Mouse (Mus musculus) limb, embryonic 14.5 days (tissue): ENCODE data around the gene Nr2e3. TPM values are rescaled to one million over a fixed set of nuclear protein-coding genes. Genes with fewer than 3 reads are reported as not detected.

ENCODE experiments used
- ATAC-seq: fragments of 200-750 bp; cut with Nextera tagmentation; 2 replicates; pipeline ENCODE4 v1.8.0; 2017; ENCODE audit warnings: low read depth, moderate number of reproducible peaks, moderate TSS enrichment; ENCODE audit not compliant: low FRiP score
- DNase-seq: peaks from one replicate; pipeline ENCODE4 v3.0.0-alpha.2; 2015; ENCODE audit warnings: low spot score
- H3K27ac ChIP-seq: fragments of 300-500 bp; sonication (generic); replicated peaks from 2 replicates; pipeline ENCODE4 v1.5.1; 2014; ENCODE audit warnings: low read depth, mild to moderate bottlenecking, low read length, moderate library complexity, mixed read lengths
- H3K27me3 ChIP-seq: fragments of 300-500 bp; sonication (generic); 2 replicates; pipeline ENCODE4 v1.6.1; 2014; ENCODE audit warnings: low read length, mixed read lengths; ENCODE audit not compliant: control insufficient read depth, insufficient read depth
- H3K36me3 ChIP-seq: fragments of 300-500 bp; sonication (generic); 2 replicates; pipeline ENCODE4 v1.6.1; 2014; ENCODE audit warnings: mild to moderate bottlenecking, low read length, moderate library complexity, mixed read lengths; ENCODE audit not compliant: control insufficient read depth, insufficient read depth
- H3K4me1 ChIP-seq: fragments of 300-500 bp; sonication (generic); 2 replicates; pipeline ENCODE4 v1.6.1; 2014; ENCODE audit warnings: antibody characterized with exemption, low read length, mixed read lengths; ENCODE audit not compliant: control insufficient read depth, insufficient read depth
- H3K4me2 ChIP-seq: fragments of 300-500 bp; sonication (generic); replicated peaks from 2 replicates; pipeline ENCODE4 v1.6.1; 2014; ENCODE audit warnings: low read depth, mild to moderate bottlenecking, low read length, moderate library complexity; ENCODE audit not compliant: severe bottlenecking
- H3K4me3 ChIP-seq: fragments of 300-500 bp; sonication (generic); replicated peaks from 2 replicates; pipeline ENCODE4 v1.5.1; 2014; ENCODE audit warnings: low read length
- H3K9ac ChIP-seq: fragments of 300-500 bp; sonication (generic); 2 replicates; pipeline ENCODE4 v1.6.1; 2014; ENCODE audit warnings: mild to moderate bottlenecking, low read depth, low read length, moderate library complexity; ENCODE audit not compliant: severe bottlenecking
- H3K9me3 ChIP-seq: fragments of 300-500 bp; sonication (generic); 2 replicates; pipeline ENCODE4 v1.6.1; 2016; ENCODE audit warnings: low read length; ENCODE audit not compliant: control insufficient read depth
- POLR2A ChIP-seq: fragments of 200-500 bp; IDR thresholded peaks from 2 replicates; pipeline ENCODE4 v1.8.0; 2012; ENCODE audit warnings: inconsistent platforms, mild to moderate bottlenecking, moderate library complexity, borderline replicate concordance; ENCODE audit not compliant: insufficient read depth, insufficient read length; ENCODE audit errors: extremely low read depth
- WGBS: fragments of 180-500 bp; shearing (Covaris S2); extraction: QIAGEN DNeasy Blood & Tissue Kit; methylation state at CpG from one replicate; pipeline ENCODE4 v1.1.7; 2014; 5-methylcytosine and 5-hydroxymethylcytosine counted together
- polyA plus RNA-seq, 2 experiments: library from polyadenylated mRNA; depleted of rRNA in 1 of 2; stranded (reverse) in 1 of 2; unstranded in 1 of 2; fragments of >200 nt; fragmentation: Nextera tagmentation in 1 of 2; extraction: Ambion mirVana in 1 of 2; gene quantifications; 2 replicates each; pipeline versions ENCODE4 v1.2.1 to v1.2.3; 2012 to 2014

Nr2e3 gene
- polyA plus RNA-seq, 2 experiments = 2.1 to 2.3 TPM

DNA sequence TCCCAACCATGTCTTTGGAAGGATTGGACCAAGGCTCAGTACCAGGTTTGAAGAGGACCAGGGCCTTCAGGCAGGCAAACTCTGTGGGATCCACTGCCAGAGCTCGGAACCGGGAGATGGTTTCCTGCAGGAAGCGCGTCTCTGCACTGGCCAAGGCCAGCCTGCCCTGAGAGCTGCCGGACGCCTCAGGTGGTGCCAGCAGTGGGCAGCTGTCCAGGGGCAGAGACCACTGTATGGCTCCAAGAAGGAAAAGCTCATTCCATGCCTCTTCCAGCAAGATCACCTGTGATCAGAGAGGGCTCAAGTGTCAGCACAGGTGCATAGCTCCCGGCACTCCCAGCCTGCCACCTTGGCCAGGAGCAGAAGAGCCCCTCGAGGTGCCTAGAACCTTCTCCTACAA is 13.2 kb downstream of the Nr2e3 start:
- DNase-seq (no peak), ATAC-seq (no peak)
- Histone ChIP-seq H3K9me3 (no peaks in the 10 kb centered on the region), H3K4me3 (no peak overlapping the region), H3K36me3 (no peaks in the 10 kb centered on the region), H3K27ac (no peak overlapping the region), H3K27me3 (no peaks in the 10 kb centered on the region), H3K9ac (no peak overlapping the region), H3K4me2 (no peak overlapping the region), H3K4me1 (0 out of 2 replicates have a peak, but pooled peaks cover 5% of the 10 kb centered on the region)
- 83% methylated on average over 8 of the region's 8 CpGs for WGBS
- no peak for TF ChIP-seq POLR2A

DNA sequence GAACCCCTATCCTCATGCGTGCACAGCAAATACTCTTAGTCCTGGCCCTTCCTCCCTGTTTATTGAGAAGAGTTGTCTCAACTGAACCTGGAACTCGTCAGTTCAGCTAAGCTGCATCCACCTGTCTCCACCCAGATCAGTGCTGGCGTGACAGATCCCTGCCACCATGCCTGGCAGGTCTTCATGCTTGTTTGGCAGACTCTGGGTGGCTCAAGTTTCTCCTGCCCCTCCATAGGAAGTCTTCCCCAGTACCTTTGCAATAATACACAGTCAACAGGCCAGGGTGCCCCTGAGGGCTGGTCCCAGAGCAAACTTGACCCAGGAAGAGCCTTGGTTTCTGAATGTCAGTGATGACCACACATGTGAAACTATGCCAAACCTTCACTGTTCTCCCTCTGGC is 15.2 kb downstream of the Nr2e3 start:
- H3K4me2 ChIP-seq = no peak overlapping the region
- DNase-seq (no peak), ATAC-seq (no peak)
- no peak overlapping the region for H3K27ac ChIP-seq
- peaks cover 5% of the 10 kb centered on the region; the same call in 1 of the 2 replicates for H3K4me1 ChIP-seq
- H3K9ac ChIP-seq = no peak overlapping the region
- no peaks in the 10 kb centered on the region for H3K36me3 ChIP-seq
- WGBS = 83% methylated on average over 3 of the region's 3 CpGs
- H3K27me3 ChIP-seq = no peaks in the 10 kb centered on the region
- no peaks in the 10 kb centered on the region for H3K9me3 ChIP-seq
- no peak for TF ChIP-seq POLR2A
- no peak overlapping the region for H3K4me3 ChIP-seq

DNA sequence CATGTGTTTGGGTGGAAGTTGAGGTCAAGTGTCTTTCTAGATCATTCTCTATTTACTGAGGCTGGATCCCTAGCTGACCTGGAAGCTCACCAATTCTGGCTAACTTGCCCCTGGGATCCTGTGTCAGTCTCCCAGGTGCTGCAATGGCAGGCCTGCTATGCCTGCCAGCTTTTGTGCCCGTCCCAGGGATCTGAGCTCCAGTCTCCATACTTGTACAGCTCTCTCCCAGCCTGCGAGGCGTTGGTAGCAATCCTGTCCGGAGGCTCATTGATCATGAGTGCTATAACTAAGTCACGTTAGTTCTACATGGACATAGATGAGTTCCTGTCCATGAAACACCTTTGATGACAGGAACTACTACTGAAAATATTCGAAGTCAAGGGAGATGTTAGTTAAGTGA is 16.6 kb downstream of the Nr2e3 start:
- Histone ChIP-seq H3K4me2 (no peak overlapping the region), H3K9ac (no peak overlapping the region), H3K27me3 (no peaks in the 10 kb centered on the region), H3K9me3 (no peaks in the 10 kb centered on the region), H3K36me3 (no peaks in the 10 kb centered on the region), H3K4me1 (peaks cover 5% of the 10 kb centered on the region; the same call in 1 of the 2 replicates), H3K27ac (no peak overlapping the region), H3K4me3 (no peak overlapping the region)
- DNase-seq (no peak), ATAC-seq (no peak)
- TF ChIP-seq POLR2A = no peak
- 91% methylated on average over 6 of the region's 6 CpGs for WGBS

DNA sequence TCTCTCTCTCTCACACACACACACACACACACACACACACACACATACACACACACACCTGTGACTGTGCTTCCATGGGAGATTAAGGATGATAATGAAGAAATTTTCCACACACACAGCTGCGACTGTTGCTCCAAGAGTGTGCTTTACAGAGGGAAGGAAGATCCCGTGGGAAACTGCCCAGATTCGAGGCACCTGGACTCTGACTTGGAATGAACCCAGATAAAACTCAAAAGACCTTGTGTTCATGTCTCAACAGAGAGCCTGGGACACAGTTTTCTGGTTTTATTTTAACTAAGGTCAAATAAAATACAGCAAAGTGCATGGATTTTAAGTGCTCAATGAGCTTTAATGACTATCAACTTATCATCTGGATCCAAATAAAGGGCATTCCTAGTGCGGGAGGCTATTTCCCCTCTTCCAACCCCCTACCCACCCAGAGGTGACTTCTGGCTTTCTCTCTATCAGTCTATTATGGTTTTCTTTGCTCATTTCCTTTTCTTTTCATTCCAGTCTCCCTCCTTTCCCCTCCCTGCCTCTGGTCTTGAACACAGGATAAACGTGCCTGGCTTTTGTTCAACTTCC is 17.9 kb downstream of the Nr2e3 start:
- TF ChIP-seq POLR2A = no peak
- Histone ChIP-seq H3K27me3 (no peaks in the 10 kb centered on the region), H3K4me1 (peaks cover 5% of the 10 kb centered on the region; the same call in 1 of the 2 replicates), H3K4me3 (no peak overlapping the region), H3K36me3 (no peaks in the 10 kb centered on the region), H3K9ac (no peak overlapping the region), H3K27ac (no peak overlapping the region), H3K9me3 (no peaks in the 10 kb centered on the region), H3K4me2 (no peak overlapping the region)
- 30% methylated on average over 5 of the region's 5 CpGs for WGBS
- ATAC-seq (peak; percentile 64; the same call in 1 of the 2 replicates), DNase-seq (no peak)

DNA sequence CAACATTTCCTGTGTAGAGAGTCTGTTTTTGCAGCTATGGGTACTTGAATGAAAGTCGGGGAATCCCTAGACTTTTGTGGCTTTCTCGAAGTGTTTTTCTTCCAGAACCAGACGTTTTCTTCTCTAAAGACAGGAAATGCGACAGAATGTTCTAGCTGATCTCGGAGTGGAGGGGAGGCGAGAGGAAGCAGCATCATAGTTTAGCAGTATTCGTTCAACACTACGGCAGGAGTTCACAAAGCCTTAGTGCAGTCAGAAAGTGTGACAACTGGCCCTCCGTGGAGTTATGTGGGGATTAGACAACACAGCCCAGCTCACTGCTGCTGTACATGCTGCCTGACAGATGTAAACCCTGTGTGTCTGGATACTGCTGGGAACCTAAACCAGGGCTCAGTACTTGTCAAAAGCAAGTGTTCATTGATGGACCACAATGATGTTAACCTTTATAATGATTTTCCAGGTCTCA is 18.5 kb downstream of the Nr2e3 start:
- Histone ChIP-seq H3K4me1 (peaks cover 5% of the 10 kb centered on the region; the same call in 1 of the 2 replicates), H3K4me3 (no peak overlapping the region), H3K4me2 (no peak overlapping the region), H3K36me3 (no peaks in the 10 kb centered on the region), H3K9me3 (no peaks in the 10 kb centered on the region), H3K9ac (no peak overlapping the region), H3K27ac (no peak overlapping the region), H3K27me3 (no peaks in the 10 kb centered on the region)
- 34% methylated on average over 9 of the region's 9 CpGs for WGBS
- peak; percentile 71 for ATAC-seq
- no peak for TF ChIP-seq POLR2A
- peak; percentile 54 for DNase-seq
